Mouse (Mus musculus) erythroblast, embryonic 14.5 days (primary cell): ENCODE data around the gene Ovch2.

ENCODE experiments used
- GATA1 ChIP-seq: IDR thresholded peaks from 2 replicates; pipeline ENCODE4 v1.6.1; 2012; ENCODE audit warnings: low read length, inconsistent platforms, mixed read lengths
- TAL1 ChIP-seq: IDR thresholded peaks from 3 replicates; pipeline ENCODE4 v1.6.1; 2012; ENCODE audit warnings: low read length, inconsistent platforms, mixed read lengths

DNA sequence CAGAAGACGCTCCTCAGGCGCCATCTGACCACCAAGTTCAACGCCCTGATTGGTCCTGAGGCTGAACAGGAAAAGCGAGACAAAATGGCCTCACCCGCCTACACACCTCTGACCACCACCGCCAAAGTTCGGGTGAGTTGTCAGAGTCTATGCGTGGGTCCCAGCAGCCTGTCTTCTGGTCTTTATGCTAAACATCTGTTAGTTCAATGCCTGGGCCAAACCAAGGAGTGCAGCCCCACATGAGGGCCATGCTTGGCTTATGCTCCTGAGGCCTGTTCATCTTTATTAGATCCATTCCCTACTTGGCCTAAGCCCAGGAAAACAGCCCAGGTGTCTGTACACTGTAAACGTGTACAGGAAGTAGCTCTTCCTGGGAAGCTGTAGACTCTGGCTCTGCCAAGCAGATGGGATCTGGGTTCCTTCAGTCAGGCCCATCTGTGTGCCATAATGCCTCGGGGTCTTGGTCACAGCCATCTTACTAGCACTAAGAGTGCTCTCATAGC is 58.0 kb downstream of the Ovch2 start:
- no peak for TF ChIP-seq GATA1
- no peak for TF ChIP-seq TAL1
